Mouse (Mus musculus): Measurements from ENCODE around the gene Adamts6. TPM values are rescaled to one million over a fixed set of nuclear protein-coding genes. Genes with fewer than 3 reads are reported as not detected.

The Adamts6 gene
- polyA plus RNA-seq, 1 experiment from 2014 or later: 3.6 TPM

DNA sequence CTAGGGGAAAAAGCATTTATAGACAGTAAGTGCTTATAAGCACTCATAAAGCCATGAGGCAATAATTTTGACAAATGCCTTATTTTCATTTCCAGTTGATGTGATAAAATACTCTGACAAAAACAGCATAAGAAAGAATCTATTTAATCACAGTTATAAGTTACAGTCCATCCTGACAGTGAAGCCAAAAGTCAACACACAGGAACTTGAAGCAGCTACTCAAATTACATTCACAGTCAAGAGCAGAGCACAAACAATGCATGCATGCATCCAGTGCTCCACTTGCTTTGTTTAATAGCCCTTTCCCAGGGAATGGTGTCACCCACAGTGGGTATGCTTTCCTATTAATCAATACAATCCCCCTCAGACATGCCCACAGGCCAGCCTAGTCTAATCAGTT lies 159.8 kb downstream of the Adamts6 start:
- 0 out of 2 replicates have a peak, but pooled peaks cover 2% of the 10 kb centered on the region for H3K36me3 ChIP-seq (ENCODE audit: control insufficient read depth, insufficient read depth, low read length)
- ATAC-seq (ENCODE audit: low read depth): no peak
- H3K9ac ChIP-seq (ENCODE audit: low read length): no peak overlapping the region
- no peak overlapping the region for H3K4me2 ChIP-seq (ENCODE audit: low read depth, low read length)
- H3K27me3 ChIP-seq (ENCODE audit: control insufficient read depth, insufficient read depth, low read depth, low read length): no peaks in the 10 kb centered on the region
- no peaks in the 10 kb centered on the region for H3K4me1 ChIP-seq (replicated peaks; ENCODE audit: control insufficient read depth, insufficient read depth, low read length)
- H3K27ac ChIP-seq (ENCODE audit: low read length): no peak overlapping the region
- no peaks in the 10 kb centered on the region for H3K9me3 ChIP-seq (ENCODE audit: control insufficient read depth, low read length)
- H3K4me3 ChIP-seq (ENCODE audit: low read length): no peak overlapping the region

DNA sequence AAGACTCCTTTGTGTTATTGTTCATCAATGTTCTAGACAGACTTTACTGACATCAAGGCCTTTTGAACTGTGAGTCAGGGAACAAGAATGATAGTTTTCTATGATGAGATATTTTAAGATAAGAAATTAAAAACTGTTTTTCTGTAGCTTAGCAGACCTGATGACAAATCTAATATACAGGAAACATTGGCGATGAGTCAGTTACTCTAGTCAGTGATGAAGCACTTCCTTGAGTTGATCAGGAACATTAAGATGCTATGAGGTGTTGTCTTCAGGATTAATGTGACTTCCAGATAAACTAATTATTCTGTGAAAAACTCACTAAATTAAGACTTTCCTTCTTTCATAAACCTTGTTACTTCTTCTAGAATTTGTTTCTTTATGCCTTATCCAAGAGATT lies 160.7 kb downstream of the Adamts6 start:
- H3K4me3 ChIP-seq (ENCODE audit: low read length): no peak overlapping the region
- H3K9ac ChIP-seq (ENCODE audit: low read length): no peak overlapping the region
- 74% methylated on average over 1 of the region's 1 CpGs for WGBS
- H3K4me2 ChIP-seq (ENCODE audit: low read depth, low read length): no peak overlapping the region
- no peak for ATAC-seq (ENCODE audit: low read depth)
- H3K27ac ChIP-seq (ENCODE audit: low read length): no peak overlapping the region
- no peaks in the 10 kb centered on the region for H3K9me3 ChIP-seq (ENCODE audit: control insufficient read depth, low read length)
- no peaks in the 10 kb centered on the region for H3K4me1 ChIP-seq (replicated peaks; ENCODE audit: control insufficient read depth, insufficient read depth, low read length)
- 0 out of 2 replicates have a peak, but pooled peaks cover 2% of the 10 kb centered on the region for H3K36me3 ChIP-seq (ENCODE audit: control insufficient read depth, insufficient read depth, low read length)
- no peaks in the 10 kb centered on the region for H3K27me3 ChIP-seq (ENCODE audit: control insufficient read depth, insufficient read depth, low read depth, low read length)

DNA sequence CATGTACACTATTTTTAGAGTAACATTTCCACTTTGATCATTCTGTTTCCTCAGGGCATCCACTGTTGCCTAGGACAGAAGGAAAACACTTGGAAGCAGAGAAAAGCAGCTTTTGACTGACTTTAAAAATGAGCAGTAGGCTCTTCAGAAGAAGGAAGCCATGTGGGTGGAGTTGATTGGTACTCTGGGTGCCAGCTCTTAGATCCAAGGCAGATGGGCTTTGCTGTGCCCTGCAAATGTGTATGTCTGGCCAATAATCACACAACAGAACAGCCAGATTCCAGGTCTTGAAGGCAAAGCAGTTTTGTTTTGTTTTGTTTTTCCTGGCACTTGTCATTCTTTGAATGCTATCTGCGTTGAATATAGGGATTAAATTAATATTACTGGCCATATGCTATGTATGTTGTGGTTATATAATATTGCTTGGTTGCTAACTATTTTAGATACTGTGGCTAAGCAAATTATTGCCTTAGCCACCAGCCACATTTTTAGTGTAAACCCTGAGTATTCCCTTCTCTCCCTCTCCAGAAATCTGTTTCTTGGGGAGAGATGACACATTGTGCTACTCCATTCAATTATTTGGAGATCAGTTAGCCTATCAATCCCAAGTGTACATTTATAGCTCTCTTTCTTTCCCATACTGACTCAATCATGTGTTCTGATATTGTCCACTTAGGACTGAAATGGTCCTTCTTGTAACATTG lies 165.8 kb downstream of the Adamts6 start:
- Histone ChIP-seq H3K27me3 (ENCODE audit: control insufficient read depth, insufficient read depth, low read depth, low read length) (no peaks in the 10 kb centered on the region), H3K9ac (ENCODE audit: low read length) (no peak overlapping the region), H3K27ac (ENCODE audit: low read length) (no peak overlapping the region), H3K36me3 (ENCODE audit: control insufficient read depth, insufficient read depth, low read length) (no peaks in the 10 kb centered on the region), H3K4me2 (ENCODE audit: low read depth, low read length) (no peak overlapping the region), H3K9me3 (ENCODE audit: control insufficient read depth, low read length) (no peaks in the 10 kb centered on the region), H3K4me1 (replicated peaks; ENCODE audit: control insufficient read depth, insufficient read depth, low read length) (no peaks in the 10 kb centered on the region), H3K4me3 (ENCODE audit: low read length) (no peak overlapping the region)
- WGBS: 87% methylated on average over 1 of the region's 1 CpGs
- no peak for ATAC-seq (ENCODE audit: low read depth)

DNA sequence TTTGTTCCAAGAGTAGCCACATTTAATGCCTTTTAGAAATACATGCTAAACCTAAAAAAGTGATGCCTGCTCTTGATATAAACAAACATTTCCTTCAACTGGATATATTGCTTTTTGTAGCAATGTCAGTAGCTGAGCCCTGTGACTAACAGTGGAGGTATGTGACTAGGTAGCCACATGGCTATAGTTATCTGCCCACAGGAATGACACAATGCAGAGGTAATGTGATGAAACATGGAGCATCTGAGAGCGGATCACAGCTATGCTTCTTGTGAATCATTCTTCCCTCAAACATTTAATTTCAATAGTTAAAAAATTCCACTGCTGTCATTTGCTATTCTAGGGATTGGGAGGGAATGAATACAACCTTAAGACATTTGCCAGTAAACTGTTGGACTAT lies 172.7 kb downstream of the Adamts6 start:
- 95% methylated on average over 1 of the region's 1 CpGs for WGBS
- Histone ChIP-seq H3K27me3 (ENCODE audit: control insufficient read depth, insufficient read depth, low read depth, low read length) (no peaks in the 10 kb centered on the region), H3K4me1 (replicated peaks; ENCODE audit: control insufficient read depth, insufficient read depth, low read length) (no peaks in the 10 kb centered on the region), H3K9me3 (ENCODE audit: control insufficient read depth, low read length) (no peaks in the 10 kb centered on the region), H3K9ac (ENCODE audit: low read length) (no peak overlapping the region), H3K4me2 (ENCODE audit: low read depth, low read length) (no peak overlapping the region), H3K27ac (ENCODE audit: low read length) (no peak overlapping the region), H3K4me3 (ENCODE audit: low read length) (no peak overlapping the region), H3K36me3 (ENCODE audit: control insufficient read depth, insufficient read depth, low read length) (no peaks in the 10 kb centered on the region)
- no peak for ATAC-seq (ENCODE audit: low read depth)

DNA sequence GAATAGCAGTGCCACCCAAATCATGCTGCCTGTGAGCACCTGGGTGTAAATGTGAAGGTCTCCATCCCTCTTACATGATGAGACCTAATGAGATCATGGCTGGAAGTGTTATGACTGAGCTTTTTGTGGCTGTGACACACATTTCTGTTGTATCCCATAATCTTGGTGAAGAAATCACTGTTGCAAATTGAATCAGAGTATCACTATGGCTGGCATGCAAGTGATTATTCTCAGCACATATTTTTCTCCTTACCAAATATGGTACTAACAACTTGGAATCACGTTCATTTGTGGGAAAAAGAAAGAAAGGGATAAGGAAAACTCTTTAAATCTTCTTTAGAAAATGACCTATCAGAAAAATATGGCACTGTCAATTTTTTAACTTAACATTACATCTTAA lies 180.4 kb downstream of the Adamts6 start:
- Histone ChIP-seq H3K27me3 (ENCODE audit: control insufficient read depth, insufficient read depth, low read depth, low read length) (no peaks in the 10 kb centered on the region), H3K4me3 (ENCODE audit: low read length) (no peak overlapping the region), H3K4me2 (ENCODE audit: low read depth, low read length) (no peak overlapping the region), H3K9me3 (ENCODE audit: control insufficient read depth, low read length) (no peaks in the 10 kb centered on the region), H3K36me3 (ENCODE audit: control insufficient read depth, insufficient read depth, low read length) (no peaks in the 10 kb centered on the region), H3K4me1 (replicated peaks; ENCODE audit: control insufficient read depth, insufficient read depth, low read length) (no peaks in the 10 kb centered on the region), H3K9ac (ENCODE audit: low read length) (no peak overlapping the region), H3K27ac (ENCODE audit: low read length) (no peak overlapping the region)
- ATAC-seq (ENCODE audit: low read depth): no peak
- 53% methylated on average over 1 of the region's 1 CpGs for WGBS

DNA sequence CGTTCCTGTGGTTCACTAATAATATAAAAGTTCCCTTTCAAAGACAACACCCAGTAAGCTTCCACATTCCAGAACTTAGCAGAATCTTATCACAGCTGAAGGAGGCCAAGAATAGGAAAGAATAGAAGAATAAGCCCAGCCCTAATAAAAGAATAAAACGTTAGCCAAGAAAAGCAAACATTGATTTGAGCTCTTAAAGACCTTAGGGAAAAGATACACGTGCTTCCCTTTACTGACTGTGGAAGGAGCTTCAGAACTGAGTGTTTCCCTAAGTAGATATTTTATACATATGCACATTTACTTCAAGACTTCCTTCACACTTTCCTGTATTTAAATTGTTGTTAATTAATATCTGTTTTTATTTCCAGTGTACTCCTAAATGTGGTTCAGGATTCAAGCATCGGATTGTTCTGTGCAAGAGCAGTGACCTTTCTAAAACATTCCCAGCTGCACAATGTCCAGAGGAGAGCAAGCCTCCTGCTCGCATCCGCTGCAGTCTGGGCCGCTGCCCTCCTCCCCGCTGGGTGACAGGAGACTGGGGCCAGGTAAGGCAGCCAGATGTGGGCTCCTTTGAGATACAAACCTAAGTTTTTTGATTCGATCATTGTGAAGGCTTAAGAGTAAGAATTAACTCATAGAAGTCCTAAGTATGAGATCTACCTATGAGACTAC lies 188.8 kb downstream of the Adamts6 start:
- Histone ChIP-seq H3K4me3 (ENCODE audit: low read length) (no peak overlapping the region), H3K4me2 (ENCODE audit: low read depth, low read length) (no peak overlapping the region), H3K36me3 (ENCODE audit: control insufficient read depth, insufficient read depth, low read length) (no peaks in the 10 kb centered on the region), H3K27me3 (ENCODE audit: control insufficient read depth, insufficient read depth, low read depth, low read length) (no peaks in the 10 kb centered on the region), H3K4me1 (replicated peaks; ENCODE audit: control insufficient read depth, insufficient read depth, low read length) (0 out of 2 replicates have a peak, but pooled peaks cover 3% of the 10 kb centered on the region), H3K9me3 (ENCODE audit: control insufficient read depth, low read length) (no peaks in the 10 kb centered on the region), H3K27ac (ENCODE audit: low read length) (no peak overlapping the region), H3K9ac (ENCODE audit: low read length) (no peak overlapping the region)
- peak; percentile 28; the same call in 1 of the 2 replicates for ATAC-seq (ENCODE audit: low read depth)
- 65% methylated on average over 9 of the region's 9 CpGs for WGBS

DNA sequence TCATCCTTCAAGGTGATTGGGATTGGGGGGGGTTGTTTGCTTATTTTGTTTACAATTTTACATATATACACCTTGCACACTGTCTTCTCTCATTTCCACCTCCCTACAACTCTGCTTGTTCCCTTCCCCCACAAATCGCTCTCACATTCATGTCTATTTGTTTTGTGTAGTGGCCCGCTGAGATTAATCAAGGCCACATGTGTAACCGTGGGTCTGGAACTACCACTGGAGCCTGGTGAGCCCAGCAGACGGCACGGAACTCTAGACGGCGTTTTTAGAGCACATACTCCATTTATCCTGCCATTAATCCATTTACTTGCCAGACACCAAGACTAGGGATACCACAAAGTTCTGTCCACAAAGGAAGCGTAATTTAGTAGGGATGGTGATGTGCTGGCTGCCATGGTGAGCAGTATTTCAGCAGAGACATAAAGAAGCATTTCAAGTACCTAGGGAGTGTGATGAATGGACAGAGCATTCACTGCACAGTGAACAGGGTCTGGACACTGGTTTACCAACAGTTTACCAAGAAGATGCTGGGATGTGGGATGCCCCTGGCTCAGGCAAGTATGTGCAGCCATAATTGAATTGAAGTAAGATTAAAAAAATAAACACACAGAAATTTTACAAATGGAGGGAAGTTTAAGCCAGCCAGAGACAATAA lies 194.9 kb downstream of the Adamts6 start:
- no peak overlapping the region for H3K4me3 ChIP-seq (ENCODE audit: low read length)
- 75% methylated on average over 8 of the region's 8 CpGs for WGBS
- no peaks in the 10 kb centered on the region for H3K27me3 ChIP-seq (ENCODE audit: control insufficient read depth, insufficient read depth, low read depth, low read length)
- no peaks in the 10 kb centered on the region for H3K36me3 ChIP-seq (ENCODE audit: control insufficient read depth, insufficient read depth, low read length)
- no peaks in the 10 kb centered on the region for H3K9me3 ChIP-seq (ENCODE audit: control insufficient read depth, low read length)
- no peak overlapping the region for H3K27ac ChIP-seq (ENCODE audit: low read length)
- no peak overlapping the region for H3K4me2 ChIP-seq (ENCODE audit: low read depth, low read length)
- no peak for ATAC-seq (ENCODE audit: low read depth)
- no peaks in the 10 kb centered on the region for H3K4me1 ChIP-seq (replicated peaks; ENCODE audit: control insufficient read depth, insufficient read depth, low read length)
- no peak overlapping the region for H3K9ac ChIP-seq (ENCODE audit: low read length)

DNA sequence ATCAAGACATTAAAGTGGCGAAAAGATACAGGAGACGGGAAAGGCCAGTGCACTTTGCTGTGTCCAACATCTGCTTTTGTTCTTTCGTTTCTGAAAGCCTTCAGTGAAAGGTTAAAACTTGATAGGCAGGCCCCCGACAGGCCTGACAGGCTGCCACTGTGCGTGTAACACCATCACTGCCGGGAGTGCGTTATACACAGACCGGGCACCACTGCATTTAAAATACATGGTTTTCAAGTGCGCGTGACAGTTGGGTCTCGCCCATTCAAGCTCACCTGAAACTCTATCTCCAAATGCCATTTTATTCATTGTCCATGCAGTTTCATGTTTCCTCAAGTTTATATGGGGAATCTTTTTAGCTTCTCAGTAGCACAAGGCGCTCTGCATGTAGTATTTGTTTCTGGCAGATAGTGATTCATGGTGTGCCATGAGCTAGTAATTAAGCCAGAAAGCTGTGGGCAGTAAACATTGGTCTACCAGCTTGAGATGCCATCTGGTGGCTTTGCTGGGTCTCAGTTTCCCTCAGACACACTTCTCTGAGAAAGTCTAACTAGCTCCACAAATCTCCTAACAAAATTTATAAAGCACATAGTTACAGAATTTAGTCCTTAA lies 195.6 kb downstream of the Adamts6 start:
- H3K36me3 ChIP-seq (ENCODE audit: control insufficient read depth, insufficient read depth, low read length): no peaks in the 10 kb centered on the region
- no peak overlapping the region for H3K9ac ChIP-seq (ENCODE audit: low read length)
- H3K27ac ChIP-seq (ENCODE audit: low read length): no peak overlapping the region
- no peaks in the 10 kb centered on the region for H3K9me3 ChIP-seq (ENCODE audit: control insufficient read depth, low read length)
- 90% methylated on average over 12 of the region's 12 CpGs for WGBS
- ATAC-seq (ENCODE audit: low read depth): no peak
- H3K4me2 ChIP-seq (ENCODE audit: low read depth, low read length): no peak overlapping the region
- no peaks in the 10 kb centered on the region for H3K27me3 ChIP-seq (ENCODE audit: control insufficient read depth, insufficient read depth, low read depth, low read length)
- no peaks in the 10 kb centered on the region for H3K4me1 ChIP-seq (replicated peaks; ENCODE audit: control insufficient read depth, insufficient read depth, low read length)
- H3K4me3 ChIP-seq (ENCODE audit: low read length): no peak overlapping the region
